Mouse (Mus musculus): Measurements from ENCODE around the gene Slc24a1. TPM values are rescaled to one million over a fixed set of nuclear protein-coding genes. Genes with fewer than 3 reads are reported as not detected.
A peak's percentile ranks its signal among the peaks of the same experiment; 100 is the strongest.

The Slc24a1 gene
- polyA plus RNA-seq, 1 experiment from 2014 or later: 0.04 TPM

DNA sequence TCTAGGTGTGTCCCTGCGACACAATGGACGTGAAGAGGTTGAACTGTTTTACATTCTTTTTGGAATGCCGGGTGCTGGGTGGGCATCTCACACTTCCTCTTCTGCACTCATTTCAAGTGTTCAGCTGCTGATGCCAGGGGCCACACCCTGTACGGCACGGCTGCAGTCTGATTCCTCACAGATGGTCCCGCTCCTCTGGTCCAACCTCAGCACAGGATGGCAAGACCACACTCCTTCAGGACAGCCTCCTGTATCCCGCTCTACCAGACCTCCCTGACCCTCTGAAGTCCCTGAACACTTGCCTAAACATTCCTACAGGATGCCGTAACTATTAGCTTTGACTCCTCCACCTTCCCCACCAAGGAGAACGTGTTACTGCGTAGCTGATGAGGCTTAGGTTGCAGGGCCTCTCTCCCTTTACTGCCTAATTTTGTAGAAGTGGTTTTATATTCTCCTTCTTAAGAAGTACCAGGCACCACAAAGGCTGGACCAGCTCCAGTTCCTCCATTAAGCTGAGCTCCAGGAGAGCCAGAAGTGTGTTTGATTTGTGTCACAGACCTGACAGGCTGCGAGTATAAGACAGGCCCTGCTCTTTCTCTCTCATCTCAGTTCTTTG lies 10.6 kb downstream of the Slc24a1 start:
- Histone ChIP-seq H3K27ac (ENCODE audit: low read length) (no peak overlapping the region; the same call in 1 of the 2 replicates), H3K4me1 (ENCODE audit: control insufficient read depth, insufficient read depth, low read length) (peaks cover 8% of the 10 kb centered on the region), H3K9ac (ENCODE audit: low read length) (no peak overlapping the region), H3K9me3 (replicated peaks; ENCODE audit: control insufficient read depth, low read length) (no peaks in the 10 kb centered on the region), H3K4me2 (ENCODE audit: low read depth, low read length) (no peak overlapping the region), H3K36me3 (ENCODE audit: control insufficient read depth, insufficient read depth) (no peaks in the 10 kb centered on the region), H3K27me3 (ENCODE audit: control insufficient read depth, insufficient read depth, low read length) (0 out of 2 replicates have a peak, but pooled peaks cover 2% of the 10 kb centered on the region), H3K4me3 (ENCODE audit: low read length) (no peak overlapping the region)
- WGBS: 45% methylated on average over 11 of the region's 11 CpGs
- no peak for ATAC-seq (replicated peaks; ENCODE audit: extremely low read depth, insufficient read depth, low FRiP score)

GRCm38 (mm10) chr9:64939790-64940189 lies 11.6 kb downstream of the Slc24a1 start:
- 91% methylated on average over 2 of the region's 2 CpGs for WGBS
- Histone ChIP-seq H3K27me3 (ENCODE audit: control insufficient read depth, insufficient read depth, low read length) (0 out of 2 replicates have a peak, but pooled peaks cover 2% of the 10 kb centered on the region), H3K4me3 (ENCODE audit: low read length) (no peak overlapping the region), H3K9ac (ENCODE audit: low read length) (no peak overlapping the region), H3K4me1 (ENCODE audit: control insufficient read depth, insufficient read depth, low read length) (peaks cover 12% of the 10 kb centered on the region), H3K36me3 (ENCODE audit: control insufficient read depth, insufficient read depth) (no peaks in the 10 kb centered on the region), H3K27ac (ENCODE audit: low read length) (no peak overlapping the region), H3K9me3 (replicated peaks; ENCODE audit: control insufficient read depth, low read length) (no peaks in the 10 kb centered on the region), H3K4me2 (ENCODE audit: low read depth, low read length) (no peak overlapping the region)
- ATAC-seq (replicated peaks; ENCODE audit: extremely low read depth, insufficient read depth, low FRiP score): no peak

- 44% methylated on average over 4 of the region's 4 CpGs for WGBS
- H3K27ac ChIP-seq (ENCODE audit: low read length): no peak overlapping the region
- H3K4me2 ChIP-seq (ENCODE audit: low read depth, low read length): no peak overlapping the region
- peaks cover 16% of the 10 kb centered on the region for H3K4me1 ChIP-seq (ENCODE audit: control insufficient read depth, insufficient read depth, low read length)
- H3K4me3 ChIP-seq (ENCODE audit: low read length): no peak overlapping the region
- no peak for ATAC-seq (replicated peaks; ENCODE audit: extremely low read depth, insufficient read depth, low FRiP score)
- H3K9me3 ChIP-seq (replicated peaks; ENCODE audit: control insufficient read depth, low read length): no peaks in the 10 kb centered on the region
- H3K27me3 ChIP-seq (ENCODE audit: control insufficient read depth, insufficient read depth, low read length): 0 out of 2 replicates have a peak, but pooled peaks cover 2% of the 10 kb centered on the region
- no peaks in the 10 kb centered on the region for H3K36me3 ChIP-seq (ENCODE audit: control insufficient read depth, insufficient read depth)
- H3K9ac ChIP-seq (ENCODE audit: low read length): no peak overlapping the region
Measured at GRCm38 (mm10) chr9:64939281-64939680, 12.1 kb downstream of the Slc24a1 start.

- no peak overlapping the region for H3K9ac ChIP-seq (ENCODE audit: low read length)
- H3K9me3 ChIP-seq (replicated peaks; ENCODE audit: control insufficient read depth, low read length): no peaks in the 10 kb centered on the region
- 0 out of 2 replicates have a peak, but pooled peaks cover 2% of the 10 kb centered on the region for H3K27me3 ChIP-seq (ENCODE audit: control insufficient read depth, insufficient read depth, low read length)
- 32% methylated on average over 5 of the region's 5 CpGs for WGBS
- H3K4me2 ChIP-seq (ENCODE audit: low read depth, low read length): no peak overlapping the region
- no peak for ATAC-seq (replicated peaks; ENCODE audit: extremely low read depth, insufficient read depth, low FRiP score)
- H3K36me3 ChIP-seq (ENCODE audit: control insufficient read depth, insufficient read depth): no peaks in the 10 kb centered on the region
- no peak overlapping the region for H3K27ac ChIP-seq (ENCODE audit: low read length)
- peaks cover 19% of the 10 kb centered on the region for H3K4me1 ChIP-seq (ENCODE audit: control insufficient read depth, insufficient read depth, low read length)
- H3K4me3 ChIP-seq (ENCODE audit: low read length): no peak overlapping the region
Measured at GRCm38 (mm10) chr9:64938535-64938934, 12.9 kb downstream of the Slc24a1 start.

DNA sequence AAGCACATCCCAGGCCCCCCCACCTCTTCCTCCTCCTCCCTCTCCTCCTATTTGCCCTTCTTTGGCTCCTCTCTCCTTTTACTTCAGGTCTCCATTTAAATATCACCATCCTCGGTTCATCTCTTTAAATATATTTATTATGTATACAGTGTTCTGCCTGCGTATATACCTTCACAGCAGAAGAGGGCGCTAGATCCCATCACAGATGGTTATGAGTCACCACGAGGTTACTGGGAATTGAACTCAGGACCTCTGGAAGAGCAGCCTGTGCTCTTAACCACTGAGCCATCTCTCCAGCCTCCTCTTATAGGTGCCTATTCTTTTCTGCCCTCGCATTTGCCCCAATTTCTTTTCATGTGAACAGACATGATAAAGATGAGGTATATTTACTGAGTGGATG lies 13.9 kb downstream of the Slc24a1 start:
- Histone ChIP-seq H3K36me3 (ENCODE audit: control insufficient read depth, insufficient read depth) (no peaks in the 10 kb centered on the region), H3K4me3 (ENCODE audit: low read length) (no peak overlapping the region), H3K27ac (ENCODE audit: low read length) (no peak overlapping the region), H3K9me3 (replicated peaks; ENCODE audit: control insufficient read depth, low read length) (no peaks in the 10 kb centered on the region), H3K4me2 (ENCODE audit: low read depth, low read length) (no peak overlapping the region), H3K9ac (ENCODE audit: low read length) (no peak overlapping the region), H3K27me3 (ENCODE audit: control insufficient read depth, insufficient read depth, low read length) (no peaks in the 10 kb centered on the region), H3K4me1 (ENCODE audit: control insufficient read depth, insufficient read depth, low read length) (peaks cover 22% of the 10 kb centered on the region)
- no peak for ATAC-seq (replicated peaks; ENCODE audit: extremely low read depth, insufficient read depth, low FRiP score)
- WGBS: 59% methylated on average over 5 of the region's 5 CpGs

GRCm38 (mm10) chr9:64936508-64936907 lies 14.9 kb downstream of the Slc24a1 start:
- Histone ChIP-seq H3K9me3 (replicated peaks; ENCODE audit: control insufficient read depth, low read length) (no peaks in the 10 kb centered on the region), H3K9ac (ENCODE audit: low read length) (no peak overlapping the region), H3K27ac (ENCODE audit: low read length) (no peak overlapping the region), H3K4me3 (ENCODE audit: low read length) (no peak overlapping the region), H3K27me3 (ENCODE audit: control insufficient read depth, insufficient read depth, low read length) (no peaks in the 10 kb centered on the region), H3K36me3 (ENCODE audit: control insufficient read depth, insufficient read depth) (no peaks in the 10 kb centered on the region), H3K4me2 (ENCODE audit: low read depth, low read length) (no peak overlapping the region), H3K4me1 (ENCODE audit: control insufficient read depth, insufficient read depth, low read length) (peaks cover 31% of the 10 kb centered on the region)
- 6% methylated on average over 6 of the region's 6 CpGs for WGBS
- no peak for ATAC-seq (replicated peaks; ENCODE audit: extremely low read depth, insufficient read depth, low FRiP score)

DNA sequence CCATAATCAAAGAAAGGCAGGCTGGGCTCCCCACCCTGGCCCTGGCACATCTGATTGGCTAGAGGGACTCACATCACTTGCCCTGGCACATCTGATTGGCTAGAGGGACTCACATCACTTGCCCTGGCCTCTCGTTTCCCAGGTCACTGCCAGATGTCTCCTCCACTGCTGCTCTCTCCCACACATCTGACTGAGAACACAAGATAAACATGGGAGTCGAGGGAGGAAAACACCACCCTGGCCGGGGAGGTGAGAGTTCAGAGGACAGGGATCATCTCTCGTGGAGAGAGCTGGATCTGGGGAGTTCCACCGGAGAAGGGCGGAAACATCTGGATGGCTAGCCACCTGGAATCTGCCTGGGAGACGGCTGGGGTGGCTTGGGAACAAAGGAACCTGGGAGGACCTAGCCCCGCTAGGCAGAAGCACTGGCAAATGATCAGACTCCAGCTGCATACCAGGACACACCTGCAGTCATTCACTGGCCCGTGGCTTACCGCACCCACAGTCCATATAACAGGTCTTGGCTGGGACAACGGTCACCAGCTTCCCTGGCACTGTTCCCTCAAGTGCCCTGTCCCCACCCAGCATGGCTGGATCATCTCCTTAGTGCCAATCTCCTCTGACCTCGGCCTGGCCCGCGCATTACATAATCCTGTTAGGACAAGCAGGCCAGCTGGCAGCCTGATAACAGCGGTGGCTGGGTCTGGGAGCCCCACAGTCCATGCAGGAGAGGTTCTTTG lies 17.2 kb downstream of the Slc24a1 start:
- 28% methylated on average over 15 of the region's 15 CpGs for WGBS
- H3K9me3 ChIP-seq (replicated peaks; ENCODE audit: control insufficient read depth, low read length): no peaks in the 10 kb centered on the region
- no peaks in the 10 kb centered on the region for H3K27me3 ChIP-seq (ENCODE audit: control insufficient read depth, insufficient read depth, low read length)
- H3K27ac ChIP-seq (ENCODE audit: low read length): peak overlapping the region; percentile 49; the same call in 1 of the 2 replicates
- H3K36me3 ChIP-seq (ENCODE audit: control insufficient read depth, insufficient read depth): no peaks in the 10 kb centered on the region
- H3K4me3 ChIP-seq (ENCODE audit: low read length): no peak overlapping the region
- no peak overlapping the region for H3K9ac ChIP-seq (ENCODE audit: low read length)
- ATAC-seq (replicated peaks; ENCODE audit: extremely low read depth, insufficient read depth, low FRiP score): peak; percentile 43
- peaks cover 31% of the 10 kb centered on the region for H3K4me1 ChIP-seq (ENCODE audit: control insufficient read depth, insufficient read depth, low read length)
- no peak overlapping the region for H3K4me2 ChIP-seq (ENCODE audit: low read depth, low read length)

GRCm38 (mm10) chr9:64931751-64932610 lies 19.4 kb downstream of the Slc24a1 start:
- Histone ChIP-seq H3K27ac (ENCODE audit: low read length) (peak overlapping the region; percentile 68), H3K4me3 (ENCODE audit: low read length) (no peak overlapping the region), H3K9me3 (replicated peaks; ENCODE audit: control insufficient read depth, low read length) (no peaks in the 10 kb centered on the region), H3K36me3 (ENCODE audit: control insufficient read depth, insufficient read depth) (no peaks in the 10 kb centered on the region), H3K9ac (ENCODE audit: low read length) (no peak overlapping the region), H3K4me1 (ENCODE audit: control insufficient read depth, insufficient read depth, low read length) (peaks cover 33% of the 10 kb centered on the region), H3K4me2 (ENCODE audit: low read depth, low read length) (no peak overlapping the region), H3K27me3 (ENCODE audit: control insufficient read depth, insufficient read depth, low read length) (no peaks in the 10 kb centered on the region)
- WGBS: 38% methylated on average over 7 of the region's 7 CpGs
- ATAC-seq (replicated peaks; ENCODE audit: extremely low read depth, insufficient read depth, low FRiP score): 0 out of 2 replicates have a peak, but pooled peaks have one; percentile 30

Data from heart, embryonic 16.5 days (tissue).